11 mouse cellular contexts compared by ENCODE assay signal in genomic region chr3:89835362-89835761, GRCm38 (mm10). TPM values are rescaled to one million over a fixed set of nuclear protein-coding genes. Genes with fewer than 3 reads are reported as not detected.
DNase-seq lines count a peak whose midpoint lies in the region; ATAC-seq and TF ChIP-seq lines count a peak whose summit lies in the region.
"Had no signal": no experiment of that assay in that cellular context is flagged by ENCODE, and none has a peak within 500 bp of the region (broad histone marks: within the 10 kb centered on the region; RNA-seq: fewer than 3 reads in every experiment).

No protein-coding gene starts in this region.

- 25% methylated on average over 8 of the region's 8 CpGs for WGBS in intestine, postnatal 0 days
- WGBS in liver, embryonic 15.5 days (ENCODE audit: insufficient replicate concordance), result 5% methylated on average over 8 of the region's 8 CpGs
- 61% methylated on average over 8 of the region's 8 CpGs for WGBS in forebrain, postnatal 0 days

- no peaks in the 10 kb centered on the region for H3K9me3 ChIP-seq in intestine, postnatal 0 days (ENCODE audit: control insufficient read depth)
- H3K9me3 ChIP-seq in liver, embryonic 15.5 days (replicated peaks), result no peaks in the 10 kb centered on the region
- no peaks in the 10 kb centered on the region for H3K9me3 ChIP-seq in forebrain, postnatal 0 days (ENCODE audit: low read length)
- H3K9me3 ChIP-seq: neural tube, embryonic 13.5 days had no signal

- TF ChIP-seq CTCF in gastrocnemius, adult 2 months (IDR thresholded peaks at IDR 0.05), result no peak
- no peak for TF ChIP-seq CTCF in intestine, postnatal 0 days (IDR thresholded peaks at IDR 0.05; ENCODE audit: low read depth)
- no peak for TF ChIP-seq CTCF in forebrain, postnatal 0 days (IDR thresholded peaks at IDR 0.05; ENCODE audit: low read depth)

- H3K27me3 ChIP-seq in intestine, postnatal 0 days (replicated peaks; ENCODE audit: control insufficient read depth, insufficient read depth, low read length), result peaks cover 36% of the 10 kb centered on the region
- peaks cover 59% of the 10 kb centered on the region for H3K27me3 ChIP-seq in liver, embryonic 15.5 days
- H3K27me3 ChIP-seq in forebrain, postnatal 0 days (ENCODE audit: insufficient read depth, low read length), result peaks cover 22% of the 10 kb centered on the region

- 0 out of 2 replicates have a peak overlapping the region, but pooled peaks have one; percentile 24 for H3K4me2 ChIP-seq in intestine, postnatal 0 days (replicated peaks; ENCODE audit: low read depth)
- no peak overlapping the region for H3K4me2 ChIP-seq in liver, embryonic 15.5 days
- no peak overlapping the region for H3K4me2 ChIP-seq in forebrain, postnatal 0 days (ENCODE audit: low read depth)
- H3K4me2 ChIP-seq: neural tube, embryonic 13.5 days had no signal

- H3K9ac ChIP-seq in intestine, postnatal 0 days (ENCODE audit: low read depth, low read length), result no peak overlapping the region
- no peak overlapping the region for H3K9ac ChIP-seq in liver, embryonic 15.5 days
- no peak overlapping the region for H3K9ac ChIP-seq in forebrain, postnatal 0 days
- H3K9ac ChIP-seq: neural tube, embryonic 13.5 days had no signal

- peak overlapping the region; percentile 38 for H3K4me3 ChIP-seq in gastrocnemius, adult 2 months
- H3K4me3 ChIP-seq in intestine, postnatal 0 days (ENCODE audit: low read depth, low read length), result no peak overlapping the region
- H3K4me3 ChIP-seq in liver, embryonic 15.5 days (replicated peaks), result no peak overlapping the region
- no peak overlapping the region for H3K4me3 ChIP-seq in forebrain, postnatal 0 days (ENCODE audit: low read depth, low read length)
- H3K4me3 ChIP-seq: neural tube, embryonic 13.5 days had no signal

- peak; percentile 38 for DNase-seq in gastrocnemius, adult 2 months
- DNase-seq in gastrocnemius, postnatal 25 days, result no peak
- DNase-seq in thymus, postnatal 14 days, result no peak
- no peak for DNase-seq in layer of hippocampus, adult 18-20 months (ENCODE audit: low spot score in 2 of 2)
- no peak for DNase-seq in spleen, postnatal 4 days (ENCODE audit: low spot score in 2 of 2)
- DNase-seq in forebrain, postnatal 0 days, result no peak
- DNase-seq: gastrocnemius, postnatal 36 days; left cerebral cortex, postnatal 4 days had no signal

- no peaks in the 10 kb centered on the region for H3K4me1 ChIP-seq in intestine, postnatal 0 days (replicated peaks; ENCODE audit: control insufficient read depth, insufficient read depth, low read length)
- peaks cover 13% of the 10 kb centered on the region for H3K4me1 ChIP-seq in liver, embryonic 15.5 days (replicated peaks)
- no peaks in the 10 kb centered on the region for H3K4me1 ChIP-seq in forebrain, postnatal 0 days (ENCODE audit: insufficient read depth)

- ATAC-seq in intestine, postnatal 0 days, result peak; percentile 77; the same call in 1 of the 2 replicates
- peak; percentile 52; the same call in 1 of the 2 replicates for ATAC-seq in liver, embryonic 15.5 days (ENCODE audit: insufficient read depth)
- no peak for ATAC-seq in forebrain, postnatal 0 days

- intact Hi-C loops in gastrocnemius, adult 2 months (cut with DNase I), result no loop called here

- H3K27ac ChIP-seq in gastrocnemius, adult 2 months, result peak overlapping the region; percentile 60
- H3K27ac ChIP-seq in intestine, postnatal 0 days (ENCODE audit: low read depth, low read length), result no peak overlapping the region
- H3K27ac ChIP-seq in liver, embryonic 15.5 days (replicated peaks), result no peak overlapping the region
- no peak overlapping the region for H3K27ac ChIP-seq in forebrain, postnatal 0 days (ENCODE audit: low read depth, low read length)
- H3K27ac ChIP-seq: neural tube, embryonic 13.5 days had no signal

- H3K36me3 ChIP-seq in intestine, postnatal 0 days (ENCODE audit: control insufficient read depth, insufficient read depth), result no peaks in the 10 kb centered on the region
- no peaks in the 10 kb centered on the region for H3K36me3 ChIP-seq in liver, embryonic 15.5 days (replicated peaks)
- H3K36me3 ChIP-seq in forebrain, postnatal 0 days (ENCODE audit: insufficient read depth), result no peaks in the 10 kb centered on the region
- H3K36me3 ChIP-seq: neural tube, embryonic 13.5 days had no signal

RNA-seq across cellular contexts. Expression of gene She, which starts 4.2 kb away (rescaled TPM):
- total RNA-seq in gastrocnemius, adult 2 months (2021), result 1 to 10 TPM; 4.1 to 5.1 TPM
- 1 to 10 TPM; 4.2 to 5.0 TPM for total RNA-seq in gastrocnemius, postnatal 25 days (2021)
- 1.6 and 1.8 TPM in 2 replicates for polyA plus RNA-seq in intestine, postnatal 0 days (2015; fragmentation: Nextera tagmentation; extraction: Ambion mirVana)
- polyA plus RNA-seq in liver, embryonic 15.5 days (2015; fragmentation: Nextera tagmentation; extraction: Ambion mirVana), result 0.93 and 1.2 TPM in 2 replicates
- total RNA-seq in layer of hippocampus, adult 18-20 months (2021), result 1 to 10 TPM; 2.6 to 2.9 TPM
- 1.8 and 2.1 TPM in 2 replicates for total RNA-seq in forebrain, postnatal 0 days (2014; rRNA removed)
- 0.65 and 0.86 TPM in 2 replicates for polyA plus RNA-seq in forebrain, postnatal 0 days (2015; fragmentation: Nextera tagmentation; extraction: Ambion mirVana)
